Mouse (Mus musculus) MEL-GATA-1-ER (cell line): ENCODE data around the gene Itgb7.

ENCODE experiments used
- DNase-seq: peaks from one replicate; pipeline ENCODE4 v3.0.0-alpha.2; 2012; ENCODE audit warnings: low read depth; ENCODE audit errors: extremely low read depth

Gene Itgb7

GRCm38 (mm10) chr15:102249251-102249691, 17.5 kb upstream of the Itgb7 start:
- DNase-seq: no peak

DNA sequence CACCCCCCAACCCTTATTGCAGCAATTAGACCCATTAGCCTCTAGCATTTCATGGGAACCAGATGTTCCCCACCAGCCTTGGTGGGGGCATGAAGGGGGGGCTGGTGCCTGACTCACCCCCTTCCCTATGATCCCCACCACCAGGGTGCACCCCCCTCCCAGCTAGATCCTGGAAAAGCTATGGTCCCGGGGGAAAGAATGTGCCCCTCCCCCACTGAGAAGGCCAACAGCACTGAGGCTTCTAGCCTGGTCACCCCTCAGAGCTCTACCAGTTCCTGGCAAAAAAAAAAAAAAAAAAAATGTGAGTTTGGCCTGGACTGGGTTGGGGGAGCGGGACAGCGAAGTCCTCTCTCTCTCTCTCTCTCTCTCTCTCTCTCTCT, 17.1 kb upstream of the Itgb7 start:
- DNase-seq: no peak

GRCm38 (mm10) chr15:102248131-102248811, 16.5 kb upstream of the Itgb7 start:
- DNase-seq: no peak

- peak; percentile 61 for DNase-seq
Measured at GRCm38 (mm10) chr15:102247252-102248130, 15.7 kb upstream of the Itgb7 start.

DNA sequence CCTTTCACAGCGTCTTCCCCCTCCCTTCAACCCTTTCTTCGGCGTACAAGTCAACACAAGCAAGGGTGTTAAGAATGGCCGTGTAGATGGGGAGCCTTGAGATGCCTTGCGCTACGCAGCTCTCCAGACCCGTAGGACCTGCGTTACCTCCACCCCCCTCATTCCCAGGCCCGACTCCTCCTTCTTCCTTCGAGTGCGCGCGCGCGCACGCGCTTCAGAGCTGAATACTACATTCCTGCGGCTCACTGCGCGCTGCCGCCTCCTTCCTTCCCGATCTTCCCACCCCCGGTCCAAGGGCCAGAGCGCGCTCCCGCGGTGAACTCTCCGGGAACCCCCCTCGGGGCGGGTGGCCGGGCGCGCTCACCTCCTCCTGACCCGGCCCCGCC, 15.1 kb upstream of the Itgb7 start:
- peak; percentile 85 for DNase-seq

GRCm38 (mm10) chr15:102245891-102246741, 14.4 kb upstream of the Itgb7 start:
- peak; percentile 93 for DNase-seq

DNA sequence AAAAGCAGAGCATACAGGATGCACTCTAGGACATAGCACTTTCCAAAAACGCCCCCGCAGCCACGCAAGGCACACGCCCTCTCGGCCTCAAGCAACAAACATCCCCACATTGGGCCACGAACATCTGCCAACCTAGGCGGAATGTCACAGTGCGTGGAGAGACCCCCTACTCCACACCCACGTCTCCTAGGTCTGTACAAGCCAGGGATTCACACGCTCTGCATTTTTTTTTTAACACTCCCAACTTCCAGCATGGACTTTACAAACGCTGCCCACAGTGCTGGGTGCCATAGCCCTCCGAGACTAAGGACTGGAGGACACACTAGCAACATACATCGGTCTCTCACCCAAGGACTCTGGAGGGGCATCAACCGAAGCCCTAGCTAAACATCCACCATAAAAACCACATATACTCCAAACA, 13.7 kb upstream of the Itgb7 start:
- DNase-seq: no peak

DNA sequence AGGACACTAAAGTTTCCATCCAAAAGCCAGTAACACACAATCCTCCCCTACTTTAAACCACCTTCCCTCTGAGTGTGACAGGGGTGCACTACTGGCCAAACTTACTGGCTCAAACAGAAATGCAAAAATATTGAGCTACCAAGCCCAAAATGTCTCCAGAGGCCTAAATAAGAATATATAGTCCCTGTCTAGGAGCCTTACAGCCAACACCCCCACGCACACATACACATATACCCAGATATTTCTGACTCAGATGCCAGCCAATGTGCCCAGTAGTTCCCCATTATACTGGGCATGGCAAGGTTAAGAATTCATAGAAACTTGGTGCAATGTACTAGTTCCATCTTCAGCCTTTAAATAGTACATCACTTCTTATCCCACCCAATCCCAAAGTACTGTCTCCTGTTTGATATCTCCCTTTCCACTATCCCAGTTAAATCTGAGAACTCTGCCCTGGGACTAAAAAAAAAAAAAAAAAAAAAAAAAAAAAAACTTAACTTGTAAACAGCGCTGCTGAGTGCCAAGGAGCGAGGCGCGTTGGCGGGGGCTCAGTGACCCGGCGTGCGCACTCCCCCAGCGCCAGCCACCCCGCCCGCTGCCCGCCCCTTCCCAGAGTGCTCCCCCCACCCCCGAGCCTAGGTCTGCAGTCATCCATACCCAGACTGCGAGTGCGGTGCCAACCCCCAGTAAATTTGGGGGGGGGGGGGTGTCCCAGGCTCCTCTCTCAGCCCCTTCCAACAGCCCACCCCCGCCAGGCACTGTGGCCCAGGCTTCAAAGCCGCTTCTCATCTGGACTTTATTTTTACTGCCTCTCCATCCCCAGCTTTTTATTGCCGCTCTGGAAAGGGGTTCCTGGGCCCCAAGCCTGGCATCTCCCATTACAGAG, 12.8 kb upstream of the Itgb7 start:
- no peak for DNase-seq

DNA sequence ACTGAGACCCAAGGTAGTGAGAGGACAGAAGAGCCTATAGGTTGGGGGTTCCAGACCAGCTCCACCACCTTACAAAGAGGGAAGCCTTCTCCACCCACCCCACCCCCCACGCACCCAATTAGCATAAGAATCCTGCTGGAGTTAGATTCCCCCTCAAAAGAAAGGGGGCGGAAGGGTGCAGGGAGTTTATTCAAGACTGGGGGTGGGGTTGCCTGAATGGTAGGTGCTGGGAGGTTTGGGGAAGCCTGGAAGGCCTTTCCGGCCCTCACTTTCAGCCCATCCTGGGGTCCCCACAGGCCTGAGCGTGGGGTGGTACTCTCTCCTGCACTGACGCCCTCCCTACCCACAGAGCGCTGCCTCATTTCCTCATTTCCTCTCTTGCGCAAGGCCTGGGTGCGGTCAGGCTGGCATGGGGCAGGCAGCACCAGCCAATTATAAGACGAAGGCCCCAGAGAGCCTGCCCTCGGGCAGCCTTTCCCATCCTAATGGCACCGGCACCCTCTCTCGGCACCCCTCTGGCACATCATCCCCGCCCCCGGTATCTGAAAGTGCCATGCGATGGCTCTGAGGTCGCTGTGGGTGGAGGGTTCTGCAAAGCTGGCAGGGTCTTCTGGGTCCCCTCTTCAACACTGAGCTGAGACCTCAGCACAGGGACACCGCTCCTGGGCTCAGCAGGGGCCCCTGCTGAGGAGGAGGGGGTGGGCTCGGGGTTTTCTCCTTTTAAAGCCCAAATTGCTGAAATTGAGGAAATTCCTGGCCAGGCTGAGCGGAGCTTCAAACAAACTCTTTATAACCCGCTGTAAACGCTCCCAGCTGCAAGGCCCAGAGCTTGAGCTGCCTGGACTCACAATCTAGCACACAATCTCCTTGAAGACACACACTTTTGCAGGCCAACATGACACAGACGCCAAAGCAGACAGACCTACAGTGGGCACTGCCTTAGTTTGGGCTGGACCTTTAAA, 11.8 kb upstream of the Itgb7 start:
- peak; percentile 56 for DNase-seq

DNA sequence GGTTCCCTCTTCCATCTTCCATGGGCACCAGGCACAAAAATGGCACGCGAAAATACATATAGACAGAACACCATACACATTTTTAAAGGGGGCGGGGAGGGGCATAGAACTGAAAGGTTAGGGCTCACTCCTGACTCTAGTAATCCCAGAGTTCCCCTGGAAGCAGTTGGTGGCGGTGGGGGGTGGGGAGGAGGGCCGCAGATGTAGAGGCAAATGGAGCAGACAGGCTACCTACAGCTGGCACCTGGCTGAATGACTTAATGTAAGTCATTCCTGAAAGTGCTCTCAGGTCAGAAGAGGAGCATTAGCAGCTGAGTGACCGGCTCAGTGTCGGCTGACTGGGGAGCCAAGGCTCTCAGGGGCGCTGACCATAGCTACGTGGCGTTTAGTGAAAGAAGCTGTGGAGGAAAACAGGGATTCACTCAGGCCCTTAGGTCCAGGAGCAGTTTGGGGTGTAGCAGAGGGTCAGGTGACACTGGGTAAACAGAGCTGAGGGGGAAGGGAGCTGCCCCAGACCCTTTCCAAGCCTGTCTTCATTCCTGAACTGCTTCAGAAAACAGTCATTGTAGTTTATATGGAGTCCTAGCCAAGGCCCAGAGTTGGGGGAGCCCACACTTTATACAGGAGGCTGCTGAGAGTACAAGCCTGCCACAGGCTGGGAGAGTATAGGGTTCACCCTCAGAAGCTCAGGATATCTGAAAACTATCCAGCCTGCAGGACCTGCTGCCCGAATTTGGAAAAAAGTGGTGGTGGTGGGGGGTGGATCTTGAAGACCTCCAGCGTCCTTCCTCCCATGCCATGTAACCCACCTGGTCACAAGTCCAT, 10.9 kb upstream of the Itgb7 start:
- no peak for DNase-seq

DNA sequence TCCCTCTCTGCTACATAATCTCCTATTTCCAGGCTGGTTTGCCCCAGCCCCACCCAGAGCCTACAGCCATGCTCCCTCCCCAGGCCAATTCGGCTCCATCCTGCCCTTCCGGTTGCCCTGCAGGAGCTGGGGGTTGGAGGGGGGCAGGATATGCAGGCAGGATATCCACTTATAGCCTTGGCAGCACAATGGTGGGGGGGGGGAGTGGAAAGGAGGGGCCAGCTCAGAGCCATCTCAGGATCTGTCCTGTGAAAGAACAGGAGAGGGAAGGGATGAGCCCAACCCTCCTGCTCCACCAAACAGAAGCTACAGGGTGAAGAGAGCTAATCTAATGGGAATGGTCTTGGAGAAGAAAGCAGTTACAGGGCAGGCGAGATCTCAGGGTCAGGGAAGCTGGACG, 8.9 kb upstream of the Itgb7 start:
- no peak for DNase-seq

DNA sequence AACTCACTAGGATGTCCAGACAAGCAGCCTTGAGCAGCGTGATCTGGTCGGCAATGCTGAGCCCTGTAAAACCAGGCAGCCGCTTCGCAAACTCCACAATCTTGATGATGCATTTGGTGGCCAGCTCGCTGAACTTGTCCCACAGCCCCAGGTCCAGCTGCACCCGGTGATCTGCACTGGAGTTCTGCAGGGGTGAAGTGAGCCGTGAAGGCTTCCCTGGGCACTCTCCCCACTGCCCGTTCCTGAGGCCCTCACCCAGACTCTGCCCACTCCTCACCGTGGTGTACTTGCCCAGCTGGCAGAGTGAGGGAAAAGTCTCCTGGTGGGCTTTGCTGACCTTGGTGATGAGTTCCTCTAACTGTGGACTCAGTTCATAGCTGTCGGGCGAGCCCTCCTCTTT, 8.1 kb upstream of the Itgb7 start:
- DNase-seq: no peak

GRCm38 (mm10) chr15:102239260-102239590, 7.5 kb upstream of the Itgb7 start:
- DNase-seq: no peak

DNA sequence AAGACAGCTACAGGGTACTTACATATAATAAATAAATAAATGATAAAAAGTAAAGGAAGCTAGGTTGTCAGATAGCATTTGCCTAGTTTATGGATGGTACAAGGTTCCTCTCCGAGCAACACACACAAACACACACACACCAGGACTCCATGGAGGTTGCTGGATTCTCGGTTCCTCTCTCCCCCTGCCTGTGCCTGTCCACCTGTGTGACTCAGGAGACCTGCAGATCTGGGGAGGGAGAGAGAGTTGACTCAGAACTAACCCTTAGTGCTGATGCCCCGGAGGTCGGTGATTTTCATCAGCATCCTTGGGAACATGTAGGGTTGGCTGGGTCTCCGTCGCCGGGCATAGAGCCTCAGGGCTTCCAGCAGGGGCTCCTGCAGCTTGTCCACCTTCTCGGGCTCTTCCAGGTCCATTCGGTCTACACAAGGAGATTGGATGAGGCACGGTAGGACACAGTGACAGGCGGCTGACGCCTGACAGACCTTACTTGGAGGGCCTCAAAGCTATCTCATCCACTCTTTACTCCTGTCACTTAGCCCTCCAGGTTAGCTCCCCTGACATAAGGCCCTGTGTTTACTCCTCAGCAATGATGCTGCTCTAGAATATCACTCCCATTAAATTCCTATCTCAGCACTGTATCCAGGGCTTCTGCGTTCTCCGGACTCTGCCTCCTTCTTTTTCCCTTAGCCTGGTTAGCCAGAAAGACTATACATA, 7.0 kb upstream of the Itgb7 start:
- no peak for DNase-seq

DNA sequence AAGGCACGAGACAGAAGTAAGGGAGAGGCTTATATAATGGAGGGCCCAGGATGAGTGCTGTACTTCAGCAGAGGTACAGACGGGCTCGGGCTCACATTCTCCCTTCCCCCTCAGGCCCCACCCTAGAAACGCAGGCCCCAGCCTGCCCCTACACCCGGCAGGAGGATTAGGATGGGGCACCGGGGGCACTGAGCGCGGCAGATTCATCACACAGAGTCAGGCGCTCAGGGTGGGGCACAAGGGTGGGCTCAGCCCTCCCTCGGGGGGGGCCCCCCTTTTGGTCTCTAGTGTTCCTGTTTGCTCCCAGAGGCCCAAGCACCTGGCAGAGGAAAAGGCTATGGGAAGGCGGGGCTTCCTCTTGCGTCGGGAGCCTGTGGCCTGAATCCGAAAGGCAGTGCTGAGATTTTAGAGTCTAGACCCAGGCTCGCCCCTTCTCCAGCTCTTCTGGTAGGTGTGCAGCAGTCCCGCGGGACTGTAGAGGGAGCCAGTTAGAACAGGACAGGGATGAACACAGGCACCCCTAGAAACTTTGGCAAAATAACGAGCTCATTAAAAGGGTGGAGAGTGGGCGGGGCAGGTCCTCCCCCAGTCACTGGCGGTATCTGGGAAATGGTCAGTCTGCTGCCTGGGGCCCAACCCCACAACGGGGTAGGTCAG, 3.8 kb upstream of the Itgb7 start:
- DNase-seq: no peak

GRCm38 (mm10) chr15:102233896-102234295, 2.2 kb upstream of the Itgb7 start:
- DNase-seq: no peak

DNA sequence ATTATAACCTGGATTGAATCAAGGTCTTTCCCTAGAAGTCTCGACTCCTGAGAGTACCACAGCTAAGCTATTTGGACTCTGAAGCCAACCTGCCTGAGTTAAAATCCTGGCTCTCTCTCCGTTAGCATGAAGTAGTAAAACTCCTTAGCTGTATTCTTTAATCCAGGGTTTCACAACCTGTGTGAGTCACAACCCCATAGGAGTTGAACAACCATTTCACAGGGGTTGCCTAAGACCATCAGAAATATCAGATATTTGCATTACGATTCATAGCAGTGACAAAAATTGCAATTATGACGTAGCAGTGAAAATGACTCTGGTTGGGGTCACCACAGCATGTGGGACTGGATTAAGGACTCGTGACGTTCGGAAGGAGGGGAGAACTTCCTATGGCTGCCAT, 1.0 kb upstream of the Itgb7 start:
- DNase-seq: no peak
